Mouse (Mus musculus) lung, embryonic 14.5 days (tissue): ENCODE measurements around the gene 4930402K13Rik. TPM values are rescaled to one million over a fixed set of nuclear protein-coding genes. Genes with fewer than 3 reads are reported as not detected.

ENCODE experiments used
- ATAC-seq: fragments of 200-750 bp; cut with Nextera tagmentation; 2 replicates; pipeline ENCODE4 v1.8.0; 2017; ENCODE audit warnings: mild to moderate bottlenecking, moderate TSS enrichment, moderate library complexity; ENCODE audit not compliant: insufficient read depth
- DNase-seq: peaks from one replicate; pipeline ENCODE4 v3.0.0-alpha.2; 2015
- H3K27ac ChIP-seq: fragments of 300-500 bp; sonication (generic); 2 replicates; pipeline ENCODE4 v1.5.1; 2014; ENCODE audit warnings: low read depth, mild to moderate bottlenecking, moderate library complexity
- H3K27me3 ChIP-seq: fragments of 300-500 bp; sonication (generic); 2 replicates; pipeline ENCODE4 v1.6.1; 2014; ENCODE audit warnings: low read length, control low read depth; ENCODE audit not compliant: insufficient read depth
- H3K36me3 ChIP-seq: fragments of 300-500 bp; sonication (generic); 2 replicates; pipeline ENCODE4 v1.6.1; 2014; ENCODE audit warnings: control low read depth; ENCODE audit not compliant: insufficient read depth
- H3K4me1 ChIP-seq: fragments of 300-500 bp; sonication (generic); 2 replicates; pipeline ENCODE4 v1.6.1; 2014; ENCODE audit warnings: antibody characterized with exemption, control low read depth; ENCODE audit not compliant: insufficient read depth
- H3K4me2 ChIP-seq: fragments of 300-500 bp; sonication (generic); 2 replicates; pipeline ENCODE4 v1.6.1; 2014; ENCODE audit warnings: mild to moderate bottlenecking
- H3K4me3 ChIP-seq: fragments of 300-500 bp; sonication (generic); 2 replicates; pipeline ENCODE4 v1.5.1; 2014; ENCODE audit warnings: low read depth, low read length
- H3K9ac ChIP-seq: fragments of 300-500 bp; sonication (generic); 2 replicates; pipeline ENCODE4 v1.6.1; 2014
- H3K9me3 ChIP-seq: fragments of 300-500 bp; sonication (generic); 2 replicates; pipeline ENCODE4 v1.6.1; 2016; ENCODE audit warnings: low read depth, low read length, control low read depth
- CTCF ChIP-seq: IDR thresholded peaks from 2 replicates; pipeline ENCODE4 v1.5.1; 2016; ENCODE audit warnings: antibody characterized with exemption, low read depth
- WGBS: fragments of 180-500 bp; shearing (Covaris S2); extraction: QIAGEN DNeasy Blood & Tissue Kit; methylation state at CpG from one replicate; pipeline ENCODE4 v1.1.7; 2014; 5-methylcytosine and 5-hydroxymethylcytosine counted together
- polyA plus RNA-seq: library from polyadenylated mRNA; unstranded; fragments of >200 nt; fragmentation: Nextera tagmentation; extraction: Ambion mirVana; gene quantifications from 2 replicates; pipeline ENCODE4 v1.2.1, GENCODE M21; 2014

The 4930402K13Rik gene
- polyA plus RNA-seq, 1 experiment from 2014 or later: not detected

DNA sequence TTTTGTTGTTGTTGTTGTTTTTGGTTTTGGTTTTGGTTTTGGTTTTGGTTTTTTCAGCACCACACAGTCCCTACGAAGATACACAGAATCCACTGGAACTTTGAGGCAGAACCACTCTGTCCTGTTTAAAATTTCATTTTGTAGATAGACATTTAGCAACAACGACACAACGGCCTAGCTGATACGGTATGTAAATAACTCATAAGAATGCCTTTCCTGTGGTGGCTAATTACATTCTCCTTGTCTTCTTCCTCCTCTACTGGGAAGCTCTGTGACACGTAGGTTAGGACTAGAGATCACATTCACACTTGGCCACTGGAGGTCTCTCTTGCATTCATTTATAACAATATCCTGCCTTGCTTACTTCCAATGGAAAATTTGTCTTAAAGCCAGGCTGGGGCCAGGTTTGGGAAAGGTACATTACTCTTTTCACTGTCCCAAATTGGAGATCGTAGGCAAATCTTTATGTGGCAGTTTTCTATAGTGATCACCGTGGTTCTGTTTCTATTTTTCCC is 24.0 kb downstream of the 4930402K13Rik start:
- H3K9me3 ChIP-seq: no peaks in the 10 kb centered on the region
- TF ChIP-seq CTCF: peak; percentile 39
- no peak for ATAC-seq
- 42% methylated on average over 7 of the region's 7 CpGs for WGBS
- no peak overlapping the region for H3K9ac ChIP-seq
- no peak overlapping the region for H3K27ac ChIP-seq
- no peak overlapping the region for H3K4me3 ChIP-seq
- no peaks in the 10 kb centered on the region for H3K27me3 ChIP-seq
- no peak overlapping the region for H3K4me2 ChIP-seq
- H3K4me1 ChIP-seq: no peaks in the 10 kb centered on the region
- H3K36me3 ChIP-seq: no peaks in the 10 kb centered on the region
- peak; percentile 62 for DNase-seq

DNA sequence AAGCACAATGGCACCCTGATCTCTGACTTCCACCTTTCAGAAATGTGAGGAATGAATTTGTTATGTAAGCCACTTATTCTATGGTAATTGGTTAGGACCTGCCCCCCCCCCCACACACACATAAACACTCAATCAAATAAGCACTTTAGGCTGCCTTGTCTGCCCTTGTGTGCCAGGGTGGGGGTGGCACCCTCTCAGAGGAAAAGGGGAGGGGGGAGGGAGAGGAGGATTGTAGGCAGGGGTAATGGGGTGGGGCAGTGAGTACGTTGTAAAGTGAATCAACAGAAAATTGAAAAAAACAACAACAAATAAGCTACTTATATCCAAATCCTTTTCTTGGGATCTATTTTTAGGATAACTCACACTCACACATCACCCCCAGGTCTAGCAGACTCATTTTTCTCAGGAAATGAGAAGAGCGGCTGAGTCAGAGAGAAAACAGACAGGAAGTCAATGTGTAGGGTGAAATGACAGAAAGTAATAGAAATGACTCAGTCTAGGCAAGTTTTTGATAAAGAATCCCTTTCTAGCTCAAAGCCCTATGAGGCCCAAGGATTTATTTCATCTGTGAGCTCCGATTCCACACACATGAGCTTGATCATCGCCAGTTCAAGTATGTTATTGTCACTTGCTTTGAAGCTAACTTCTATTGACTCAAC is 35.1 kb downstream of the 4930402K13Rik start:
- no peak overlapping the region for H3K27ac ChIP-seq
- H3K36me3 ChIP-seq: no peaks in the 10 kb centered on the region
- no peak for TF ChIP-seq CTCF
- no peaks in the 10 kb centered on the region for H3K9me3 ChIP-seq
- H3K9ac ChIP-seq: no peak overlapping the region
- H3K4me3 ChIP-seq: no peak overlapping the region
- H3K27me3 ChIP-seq: no peaks in the 10 kb centered on the region
- WGBS: 56% methylated on average over 4 of the region's 4 CpGs
- ATAC-seq: no peak
- H3K4me1 ChIP-seq: no peaks in the 10 kb centered on the region
- DNase-seq: peak; percentile 0
- no peak overlapping the region for H3K4me2 ChIP-seq

DNA sequence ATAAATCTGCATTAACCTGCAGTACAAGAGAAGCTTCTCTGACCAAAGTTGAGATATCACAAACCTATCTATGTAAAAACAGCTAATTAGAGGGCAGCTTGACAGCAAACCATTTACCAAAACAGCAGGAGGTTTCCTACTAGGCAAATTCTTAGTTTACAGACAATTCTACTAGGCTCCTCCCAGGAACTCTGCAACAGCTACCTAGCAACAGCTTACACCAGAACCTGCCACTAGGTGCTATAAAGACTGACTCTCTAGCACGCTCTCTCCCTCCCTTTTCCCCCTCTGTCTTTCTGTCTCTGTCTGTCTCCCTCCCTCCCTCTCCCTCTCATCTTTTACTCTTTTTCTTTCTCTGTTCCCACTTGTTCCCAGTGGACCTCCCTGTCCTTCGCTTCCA is 38.3 kb downstream of the 4930402K13Rik start:
- no peak overlapping the region for H3K27ac ChIP-seq
- no peaks in the 10 kb centered on the region for H3K36me3 ChIP-seq
- H3K4me2 ChIP-seq: no peak overlapping the region
- no peak for TF ChIP-seq CTCF
- no peaks in the 10 kb centered on the region for H3K9me3 ChIP-seq
- no peak for DNase-seq
- H3K27me3 ChIP-seq: no peaks in the 10 kb centered on the region
- ATAC-seq: no peak
- 43% methylated on average over 2 of the region's 2 CpGs for WGBS
- H3K4me3 ChIP-seq: no peak overlapping the region
- H3K9ac ChIP-seq: no peak overlapping the region
- no peaks in the 10 kb centered on the region for H3K4me1 ChIP-seq

Other genes starting within 250 kb of the 4930402K13Rik start
- gene Gm5751, start 230.3 kb upstream of the 4930402K13Rik start, polyA plus RNA-seq: not detected in 2 replicates
- gene B630019K06Rik, start 212.2 kb upstream of the 4930402K13Rik start, polyA plus RNA-seq: 6.5 and 7.0 TPM in 2 replicates
- not detected in 2 replicates for gene Fthl17b, start 141.6 kb upstream of the 4930402K13Rik start, polyA plus RNA-seq
- gene Fthl17c, start 128.0 kb upstream of the 4930402K13Rik start, polyA plus RNA-seq: not detected in 2 replicates
- gene Fthl17d, start 117.8 kb upstream of the 4930402K13Rik start, polyA plus RNA-seq: not detected in 2 replicates
- gene Fthl17e, start 71.1 kb upstream of the 4930402K13Rik start, polyA plus RNA-seq: not detected in 2 replicates
- gene Fthl17f, start 41.5 kb upstream of the 4930402K13Rik start, polyA plus RNA-seq: not detected in 2 replicates
- 1.1 and 1.4 TPM in 2 replicates for gene Lancl3, start 95.3 kb downstream of the 4930402K13Rik start, polyA plus RNA-seq
- 0.25 TPM in 1 of 2 replicates, not detected in the other for gene Gm14862, start 152.3 kb downstream of the 4930402K13Rik start, polyA plus RNA-seq
- gene Xk, start 168.2 kb downstream of the 4930402K13Rik start, polyA plus RNA-seq: 2.7 and 3.5 TPM in 2 replicates
- gene H2al1m, start 179.2 kb downstream of the 4930402K13Rik start, polyA plus RNA-seq: not detected in 2 replicates
- not detected in 2 replicates for gene H2al1k, start 246.1 kb downstream of the 4930402K13Rik start, polyA plus RNA-seq